Mouse (Mus musculus) hindbrain, postnatal 0 days (tissue): Measurements from ENCODE around the gene Arhgap29. TPM values are rescaled to one million over a fixed set of nuclear protein-coding genes. Genes with fewer than 3 reads are reported as not detected.
A peak's percentile ranks its signal among the peaks of the same experiment; 100 is the strongest.

Source experiments
- ATAC-seq: fragments of 200-750 bp; cut with Nextera tagmentation; 2 replicates; pipeline ENCODE4 v1.8.0; 2017; ENCODE audit warnings: mild to moderate bottlenecking, moderate TSS enrichment, moderate library complexity
- DNase-seq: peaks from one replicate; pipeline ENCODE4 v3.0.0-alpha.2; 2015; ENCODE audit warnings: low spot score
- H3K27ac ChIP-seq: fragments of 300-500 bp; sonication (generic); 2 replicates; pipeline ENCODE4 v1.5.1; 2014; ENCODE audit warnings: mild to moderate bottlenecking
- H3K27me3 ChIP-seq: fragments of 300-500 bp; sonication (generic); 2 replicates; pipeline ENCODE4 v1.6.1; 2014; ENCODE audit warnings: low read length, mixed read lengths; ENCODE audit not compliant: insufficient read depth
- H3K36me3 ChIP-seq: fragments of 300-500 bp; sonication (generic); 2 replicates; pipeline ENCODE4 v1.6.1; 2014; ENCODE audit warnings: low read length, mixed read lengths; ENCODE audit not compliant: insufficient read depth
- H3K4me1 ChIP-seq: fragments of 300-500 bp; sonication (generic); 2 replicates; pipeline ENCODE4 v1.6.1; 2014; ENCODE audit warnings: antibody characterized with exemption, low read length, mixed read lengths; ENCODE audit not compliant: insufficient read depth
- H3K4me2 ChIP-seq: fragments of 300-500 bp; sonication (generic); 2 replicates; pipeline ENCODE4 v1.6.1; 2014; ENCODE audit warnings: low read depth, mild to moderate bottlenecking, low read length, moderate library complexity, mixed read lengths
- H3K4me3 ChIP-seq: fragments of 300-500 bp; sonication (generic); 2 replicates; pipeline ENCODE4 v1.5.1; 2014; ENCODE audit warnings: low read length
- H3K9ac ChIP-seq: fragments of 300-500 bp; sonication (generic); replicated peaks from 2 replicates; pipeline ENCODE4 v1.6.1; 2014; ENCODE audit warnings: mild to moderate bottlenecking, low read length, moderate library complexity, mixed read lengths
- H3K9me3 ChIP-seq: fragments of 300-500 bp; sonication (generic); 2 replicates; pipeline ENCODE4 v1.6.1; 2016; ENCODE audit warnings: low read length, mixed read lengths
- CTCF ChIP-seq: IDR thresholded peaks from 2 replicates; pipeline ENCODE4 v1.5.1; 2016; ENCODE audit warnings: antibody characterized with exemption, control low read depth, low read depth
- WGBS: fragments of 180-500 bp; shearing (Covaris S2); extraction: QIAGEN DNeasy Blood & Tissue Kit; methylation state at CpG from one replicate; pipeline ENCODE4 v1.1.7; 2014; 5-methylcytosine and 5-hydroxymethylcytosine counted together
- polyA plus RNA-seq: library from polyadenylated mRNA; unstranded; fragments of >200 nt; fragmentation: Nextera tagmentation; extraction: Ambion mirVana; gene quantifications from 2 replicates; pipeline ENCODE4 v1.2.1, GENCODE M21; 2015
- total RNA-seq: library from RNA; depleted of rRNA; stranded (reverse); fragments of >200 nt; gene quantifications from 2 replicates; pipeline ENCODE4 v1.2.3, GENCODE M21; 2014

The Arhgap29 gene
- total and polyA plus RNA-seq, 2 experiments from 2014 or later, result 14.8 to 21.8 TPM

- Histone ChIP-seq H3K36me3 (no peaks in the 10 kb centered on the region), H3K9me3 (no peaks in the 10 kb centered on the region), H3K4me2 (peak overlapping the region; percentile 86), H3K4me1 (no peaks in the 10 kb centered on the region), H3K4me3 (peak overlapping the region; percentile 49), H3K27ac (peak overlapping the region; percentile 49; the same call in 1 of the 2 replicates), H3K9ac (peak overlapping the region; percentile 39; the same call in 1 of the 2 replicates), H3K27me3 (no peaks in the 10 kb centered on the region)
- DNase-seq (peak; percentile 82), ATAC-seq (peak; percentile 94)
- TF ChIP-seq CTCF, result 0 out of 2 replicates have a peak, but pooled peaks have one; percentile 3
- 2% methylated on average over 33 of the region's 33 CpGs for WGBS
These were observed 15.5 kb downstream of the Arhgap29 start for GRCm38 (mm10) chr3:121967681-121968476.

GRCm38 (mm10) chr3:121968621-121969020 lies 16.3 kb downstream of the Arhgap29 start:
- 13% methylated on average over 8 of the region's 8 CpGs for WGBS
- no peaks in the 10 kb centered on the region for H3K36me3 ChIP-seq
- H3K4me3 ChIP-seq, result peak overlapping the region; percentile 49
- H3K27me3 ChIP-seq, result no peaks in the 10 kb centered on the region
- H3K4me2 ChIP-seq, result peak overlapping the region; percentile 86
- H3K9me3 ChIP-seq, result no peaks in the 10 kb centered on the region
- H3K27ac ChIP-seq, result no peak overlapping the region
- DNase-seq, result peak; percentile 30
- TF ChIP-seq CTCF, result no peak
- no peaks in the 10 kb centered on the region for H3K4me1 ChIP-seq
- no peak overlapping the region; the same call in 1 of the 2 replicates for H3K9ac ChIP-seq
- ATAC-seq, result no peak

- no peak for DNase-seq
- H3K4me1 ChIP-seq, result no peaks in the 10 kb centered on the region
- no peaks in the 10 kb centered on the region for H3K9me3 ChIP-seq
- 92% methylated on average over 1 of the region's 1 CpGs for WGBS
- no peak overlapping the region for H3K9ac ChIP-seq
- no peaks in the 10 kb centered on the region for H3K36me3 ChIP-seq
- H3K4me2 ChIP-seq, result peak overlapping the region; percentile 86
- H3K4me3 ChIP-seq, result peak overlapping the region; percentile 49
- no peak for ATAC-seq
- H3K27ac ChIP-seq, result no peak overlapping the region
- H3K27me3 ChIP-seq, result no peaks in the 10 kb centered on the region
- no peak for TF ChIP-seq CTCF
These were observed 17.1 kb downstream of the Arhgap29 start for GRCm38 (mm10) chr3:121969451-121969850.

GRCm38 (mm10) chr3:121973761-121974160 lies 21.4 kb downstream of the Arhgap29 start:
- no peaks in the 10 kb centered on the region for H3K36me3 ChIP-seq
- ATAC-seq (no peak), DNase-seq (no peak)
- 53% methylated on average over 5 of the region's 5 CpGs for WGBS
- H3K4me1 ChIP-seq, result no peaks in the 10 kb centered on the region
- H3K4me2 ChIP-seq, result no peak overlapping the region
- H3K9me3 ChIP-seq, result no peaks in the 10 kb centered on the region
- H3K4me3 ChIP-seq, result no peak overlapping the region
- H3K9ac ChIP-seq, result no peak overlapping the region
- H3K27ac ChIP-seq, result no peak overlapping the region
- no peaks in the 10 kb centered on the region for H3K27me3 ChIP-seq
- TF ChIP-seq CTCF, result no peak

- H3K4me3 ChIP-seq, result no peak overlapping the region
- WGBS, result 85% methylated on average over 3 of the region's 3 CpGs
- H3K4me2 ChIP-seq, result no peak overlapping the region
- no peak overlapping the region for H3K27ac ChIP-seq
- no peak overlapping the region for H3K9ac ChIP-seq
- no peak for TF ChIP-seq CTCF
- H3K4me1 ChIP-seq, result no peaks in the 10 kb centered on the region
- DNase-seq (no peak), ATAC-seq (no peak)
- no peaks in the 10 kb centered on the region for H3K27me3 ChIP-seq
- H3K36me3 ChIP-seq, result no peaks in the 10 kb centered on the region
- H3K9me3 ChIP-seq, result no peaks in the 10 kb centered on the region
These were observed 23.0 kb downstream of the Arhgap29 start for GRCm38 (mm10) chr3:121975381-121975780.

DNA sequence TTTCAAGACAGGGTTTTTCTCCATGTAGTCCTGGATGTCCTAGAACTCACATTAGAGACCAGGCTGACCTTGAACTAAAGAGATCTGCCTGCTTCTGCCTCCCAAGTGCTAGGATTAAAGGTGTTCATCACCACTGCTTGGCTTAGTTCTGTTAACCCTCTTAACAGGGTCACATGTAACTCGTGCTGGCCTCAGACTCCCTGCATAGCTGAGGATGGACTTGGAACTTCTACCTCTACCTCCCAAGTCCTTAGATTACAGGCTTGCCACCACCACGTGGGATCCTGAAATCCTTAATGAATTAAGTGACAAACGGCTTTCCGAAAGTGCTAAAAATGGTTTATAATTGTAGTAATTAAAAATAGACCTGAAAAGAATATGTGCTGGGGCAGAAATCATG lies 29.0 kb downstream of the Arhgap29 start:
- Histone ChIP-seq H3K27ac (no peak overlapping the region), H3K27me3 (no peaks in the 10 kb centered on the region), H3K9ac (no peak overlapping the region), H3K4me1 (no peaks in the 10 kb centered on the region), H3K9me3 (no peaks in the 10 kb centered on the region), H3K4me3 (no peak overlapping the region), H3K36me3 (no peaks in the 10 kb centered on the region), H3K4me2 (no peak overlapping the region)
- TF ChIP-seq CTCF, result no peak
- no peak for ATAC-seq
- DNase-seq, result no peak
- 82% methylated on average over 4 of the region's 4 CpGs for WGBS

DNA sequence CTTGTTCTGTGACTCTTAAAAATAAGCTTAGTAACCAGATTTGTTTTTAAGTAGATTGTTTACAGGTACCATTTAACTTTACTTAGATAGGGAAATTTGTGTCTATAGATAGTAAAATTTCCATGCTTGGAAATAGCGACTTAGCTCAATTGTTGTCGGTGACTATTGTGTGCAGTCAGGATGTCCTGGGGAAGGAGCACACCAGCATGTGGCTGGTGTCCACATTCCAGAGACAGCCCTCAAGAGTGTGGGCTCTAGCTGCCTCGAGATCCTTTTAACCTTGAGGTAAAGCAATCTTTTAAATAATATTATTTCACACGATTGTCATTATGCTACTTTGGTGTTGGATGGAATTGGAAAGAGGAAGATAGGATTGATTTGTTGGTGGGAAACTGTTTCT lies 30.1 kb downstream of the Arhgap29 start:
- ATAC-seq, result no peak
- H3K4me2 ChIP-seq, result no peak overlapping the region

More for the DNA sequence above, 30.1 kb downstream of the Arhgap29 start:
- WGBS, result 58% methylated on average over 4 of the region's 4 CpGs
- Histone ChIP-seq H3K4me3 (no peak overlapping the region), H3K27ac (no peak overlapping the region), H3K9me3 (no peaks in the 10 kb centered on the region), H3K36me3 (no peaks in the 10 kb centered on the region), H3K27me3 (no peaks in the 10 kb centered on the region), H3K9ac (no peak overlapping the region), H3K4me1 (no peaks in the 10 kb centered on the region)
- no peak for DNase-seq
- TF ChIP-seq CTCF, result no peak
